Mouse (Mus musculus): ENCODE measurements at regions not wholly inside any gene's neighbourhood (a gene's known extent, or its start where the extent isn't known, plus 50 kb on each side); places are given as distances from the start of the nearest gene placed in this dataset.
"Not testable (repeated sequence)": the region's sequence is repeated elsewhere in the genome, so short reads cannot be mapped to it uniquely, and the experiment has no call there.

DNA sequence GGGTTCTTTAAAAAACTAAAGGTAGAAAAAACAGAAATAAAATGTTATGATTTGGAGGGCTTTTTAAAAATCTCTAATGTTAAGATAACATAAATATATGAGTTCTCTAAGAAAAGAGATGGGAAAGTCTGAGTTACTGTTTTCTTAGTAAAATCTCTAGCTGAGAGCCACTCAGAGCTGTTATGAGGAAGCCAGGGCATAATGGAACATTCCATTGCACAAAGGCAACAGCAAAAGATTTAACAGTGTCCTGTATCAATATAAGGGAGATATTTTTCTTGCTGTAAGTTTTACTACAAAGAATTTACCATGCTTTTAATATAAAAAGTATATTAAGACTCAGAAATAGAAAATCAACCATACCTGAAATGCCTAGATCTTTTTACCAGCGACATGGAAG, 82.9 kb upstream of the Rfc3 start:
- DNase-seq (ENCODE audit: low spot score) = no peak
- H3K9me3 ChIP-seq (replicated peaks) = no peaks in the 10 kb centered on the region
- H3K4me1 ChIP-seq (ENCODE audit: insufficient read depth, low read depth, low read length) = peaks cover 8% of the 10 kb centered on the region
- H3K27me3 ChIP-seq (ENCODE audit: insufficient read depth, low read length) = no peaks in the 10 kb centered on the region
- TF ChIP-seq CTCF (IDR thresholded peaks at IDR 0.05; ENCODE audit: low read depth, low read length) = no peak
- no peak for TF ChIP-seq TAL1 (conservative IDR thresholded peaks at IDR 0.05; ENCODE audit: low read depth, low read length)
- TF ChIP-seq GATA2 (IDR thresholded peaks at IDR 0.05; ENCODE audit: borderline replicate concordance, low read depth, low read length) = no peak
- TF ChIP-seq GATA1 (IDR thresholded peaks at IDR 0.05; ENCODE audit: borderline replicate concordance, low read length) = no peak
- no peak for TF ChIP-seq POLR2AphosphoS5 (IDR thresholded peaks at IDR 0.05; ENCODE audit: insufficient replicate concordance, low read depth, low read length)
- H3K4me3 ChIP-seq (ENCODE audit: low read depth, low read length) = no peak overlapping the region
- ATAC-seq (ENCODE audit: extremely low read depth, insufficient number of reproducible peaks, low FRiP score, poor library complexity, severe bottlenecking) = 0 out of 2 replicates have a peak, but pooled peaks have one; percentile 22
- no peaks in the 10 kb centered on the region for H3K36me3 ChIP-seq (replicated peaks)

GRCm38 (mm10) chr5:151725619-151726018, 74.6 kb upstream of the Rfc3 start:
- no peaks in the 10 kb centered on the region for H3K36me3 ChIP-seq (replicated peaks)
- H3K4me1 ChIP-seq (ENCODE audit: insufficient read depth, low read depth, low read length) = peaks cover 34% of the 10 kb centered on the region
- H3K9me3 ChIP-seq (replicated peaks) = peaks cover 4% of the 10 kb centered on the region; the same call in 1 of the 2 replicates
- ATAC-seq (ENCODE audit: extremely low read depth, insufficient number of reproducible peaks, low FRiP score, poor library complexity, severe bottlenecking) (no peak), DNase-seq (ENCODE audit: low spot score) (no peak)
- no peaks in the 10 kb centered on the region for H3K27me3 ChIP-seq (ENCODE audit: insufficient read depth, low read length)
- H3K4me3 ChIP-seq (ENCODE audit: low read depth, low read length) = no peak overlapping the region
- TF ChIP-seq POLR2AphosphoS5 (IDR thresholded peaks at IDR 0.05; ENCODE audit: insufficient replicate concordance, low read depth, low read length) (no peak), CTCF (IDR thresholded peaks at IDR 0.05; ENCODE audit: low read depth, low read length) (no peak), GATA2 (IDR thresholded peaks at IDR 0.05; ENCODE audit: borderline replicate concordance, low read depth, low read length) (no peak), GATA1 (IDR thresholded peaks at IDR 0.05; ENCODE audit: borderline replicate concordance, low read length) (no peak), TAL1 (conservative IDR thresholded peaks at IDR 0.05; ENCODE audit: low read depth, low read length) (no peak)

DNA sequence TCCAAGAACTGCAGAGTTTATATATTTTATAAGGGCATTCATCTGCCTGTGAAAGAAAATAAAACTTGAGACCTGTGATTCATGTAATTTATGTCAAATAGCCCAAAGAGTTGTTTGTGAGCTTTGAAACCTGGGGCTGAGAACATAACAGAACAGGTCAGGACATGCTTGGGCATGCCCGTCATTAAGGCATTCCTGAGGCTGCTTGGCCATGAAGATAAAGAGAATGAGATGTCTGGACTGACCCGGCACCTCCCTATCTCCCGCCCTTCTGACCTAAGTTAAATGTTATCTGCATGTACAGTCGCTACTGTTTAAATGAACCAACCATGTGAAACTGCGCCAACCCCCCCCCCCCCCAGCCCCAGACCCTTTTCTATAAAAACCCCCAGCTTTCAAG, 73.4 kb upstream of the Rfc3 start:
- ATAC-seq (ENCODE audit: extremely low read depth, insufficient number of reproducible peaks, low FRiP score, poor library complexity, severe bottlenecking); H3K4me3 ChIP-seq (ENCODE audit: low read depth, low read length); DNase-seq (ENCODE audit: low spot score); H3K27me3 ChIP-seq (ENCODE audit: insufficient read depth, low read length); H3K36me3 ChIP-seq (replicated peaks): not testable (repeated sequence)
- peaks cover 26% of the 10 kb centered on the region for H3K4me1 ChIP-seq (ENCODE audit: insufficient read depth, low read depth, low read length)
- peak; percentile 37 for TF ChIP-seq TAL1 (conservative IDR thresholded peaks at IDR 0.05; ENCODE audit: low read depth, low read length)
- peaks cover 11% of the 10 kb centered on the region for H3K9me3 ChIP-seq (replicated peaks)

DNA sequence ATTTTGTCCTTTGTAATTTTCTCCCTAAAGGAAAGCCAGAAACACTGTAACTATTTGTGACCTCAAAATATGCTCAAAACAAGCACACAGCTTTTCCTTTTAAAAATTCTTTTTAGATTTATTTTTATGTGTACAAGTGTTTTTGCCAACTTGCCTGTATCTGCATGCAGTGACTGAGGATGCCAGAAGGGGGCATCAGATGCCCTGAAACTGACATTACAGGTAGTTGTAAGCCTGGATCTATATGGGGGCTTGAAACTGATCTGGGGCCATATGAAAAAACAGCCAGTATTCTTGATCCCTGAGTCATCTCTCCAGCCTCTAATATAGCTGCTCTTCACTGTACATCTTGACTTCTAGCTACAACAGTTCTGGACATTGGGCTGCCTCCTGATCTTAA, 71.4 kb upstream of the Rfc3 start:
- no peak for DNase-seq (ENCODE audit: low spot score)
- Histone ChIP-seq H3K9me3 (replicated peaks) (peaks cover 11% of the 10 kb centered on the region), H3K4me1 (ENCODE audit: insufficient read depth, low read depth, low read length) (peaks cover 22% of the 10 kb centered on the region), H3K27me3 (ENCODE audit: insufficient read depth, low read length) (no peaks in the 10 kb centered on the region), H3K36me3 (replicated peaks) (no peaks in the 10 kb centered on the region), H3K4me3 (ENCODE audit: low read depth, low read length) (no peak overlapping the region)
- TF ChIP-seq CTCF (IDR thresholded peaks at IDR 0.05; ENCODE audit: low read depth, low read length) (no peak), POLR2AphosphoS5 (IDR thresholded peaks at IDR 0.05; ENCODE audit: insufficient replicate concordance, low read depth, low read length) (no peak), GATA2 (IDR thresholded peaks at IDR 0.05; ENCODE audit: borderline replicate concordance, low read depth, low read length) (no peak), GATA1 (IDR thresholded peaks at IDR 0.05; ENCODE audit: borderline replicate concordance, low read length) (no peak), TAL1 (conservative IDR thresholded peaks at IDR 0.05; ENCODE audit: low read depth, low read length) (no peak)
- ATAC-seq (ENCODE audit: extremely low read depth, insufficient number of reproducible peaks, low FRiP score, poor library complexity, severe bottlenecking) = no peak

GRCm38 (mm10) chr5:151719757-151720156, 68.7 kb upstream of the Rfc3 start:
- not testable (repeated sequence) for H3K36me3 ChIP-seq (replicated peaks); ATAC-seq (ENCODE audit: extremely low read depth, insufficient number of reproducible peaks, low FRiP score, poor library complexity, severe bottlenecking); H3K27me3 ChIP-seq (ENCODE audit: insufficient read depth, low read length); H3K4me3 ChIP-seq (ENCODE audit: low read depth, low read length); H3K4me1 ChIP-seq (ENCODE audit: insufficient read depth, low read depth, low read length); DNase-seq (ENCODE audit: low spot score)
- peaks cover 11% of the 10 kb centered on the region for H3K9me3 ChIP-seq (replicated peaks)

- TF ChIP-seq POLR2AphosphoS5 (IDR thresholded peaks at IDR 0.05; ENCODE audit: insufficient replicate concordance, low read depth, low read length) (no peak), GATA2 (IDR thresholded peaks at IDR 0.05; ENCODE audit: borderline replicate concordance, low read depth, low read length) (no peak), CTCF (IDR thresholded peaks at IDR 0.05; ENCODE audit: low read depth, low read length) (no peak), GATA1 (IDR thresholded peaks at IDR 0.05; ENCODE audit: borderline replicate concordance, low read length) (no peak), TAL1 (conservative IDR thresholded peaks at IDR 0.05; ENCODE audit: low read depth, low read length) (no peak)
- peaks cover 2% of the 10 kb centered on the region; the same call in 1 of the 2 replicates for H3K4me1 ChIP-seq (ENCODE audit: insufficient read depth, low read depth, low read length)
- no peaks in the 10 kb centered on the region for H3K36me3 ChIP-seq (replicated peaks)
- H3K27me3 ChIP-seq (ENCODE audit: insufficient read depth, low read length) = no peaks in the 10 kb centered on the region
- ATAC-seq (ENCODE audit: extremely low read depth, insufficient number of reproducible peaks, low FRiP score, poor library complexity, severe bottlenecking) (peak; percentile 37; the same call in 1 of the 2 replicates), DNase-seq (ENCODE audit: low spot score) (no peak)
- H3K4me3 ChIP-seq (ENCODE audit: low read depth, low read length) = no peak overlapping the region
- peaks cover 7% of the 10 kb centered on the region for H3K9me3 ChIP-seq (replicated peaks)
These were observed 66.9 kb upstream of the Rfc3 start for GRCm38 (mm10) chr5:151717923-151718322.

GRCm38 (mm10) chr5:151705226-151705625, 54.2 kb upstream of the Rfc3 start:
- Histone ChIP-seq H3K36me3 (replicated peaks) (no peaks in the 10 kb centered on the region), H3K27me3 (ENCODE audit: insufficient read depth, low read length) (no peaks in the 10 kb centered on the region), H3K4me1 (ENCODE audit: insufficient read depth, low read depth, low read length) (peaks cover 16% of the 10 kb centered on the region; the same call in 1 of the 2 replicates), H3K4me3 (ENCODE audit: low read depth, low read length) (no peak overlapping the region), H3K9me3 (replicated peaks) (no peaks in the 10 kb centered on the region)
- DNase-seq (ENCODE audit: low spot score) = no peak
- no peak for ATAC-seq (ENCODE audit: extremely low read depth, insufficient number of reproducible peaks, low FRiP score, poor library complexity, severe bottlenecking)
- TF ChIP-seq CTCF (IDR thresholded peaks at IDR 0.05; ENCODE audit: low read depth, low read length) = no peak
- TF ChIP-seq GATA1 (IDR thresholded peaks at IDR 0.05; ENCODE audit: borderline replicate concordance, low read length) = no peak
- no peak for TF ChIP-seq TAL1 (conservative IDR thresholded peaks at IDR 0.05; ENCODE audit: low read depth, low read length)
- TF ChIP-seq POLR2AphosphoS5 (IDR thresholded peaks at IDR 0.05; ENCODE audit: insufficient replicate concordance, low read depth, low read length) = no peak
- TF ChIP-seq GATA2 (IDR thresholded peaks at IDR 0.05; ENCODE audit: borderline replicate concordance, low read depth, low read length) = no peak
